Mouse (Mus musculus): ENCODE measurements around the gene Gabarap. TPM values are rescaled to one million over a fixed set of nuclear protein-coding genes. Genes with fewer than 3 reads are reported as not detected.
"Not testable (repeated sequence)": the region's sequence is repeated elsewhere in the genome, so short reads cannot be mapped to it uniquely, and the experiment has no call there.

Gene Gabarap
- total RNA-seq, 4 experiments from 2014 or later: 287 to 342 (median 325) TPM

DNA sequence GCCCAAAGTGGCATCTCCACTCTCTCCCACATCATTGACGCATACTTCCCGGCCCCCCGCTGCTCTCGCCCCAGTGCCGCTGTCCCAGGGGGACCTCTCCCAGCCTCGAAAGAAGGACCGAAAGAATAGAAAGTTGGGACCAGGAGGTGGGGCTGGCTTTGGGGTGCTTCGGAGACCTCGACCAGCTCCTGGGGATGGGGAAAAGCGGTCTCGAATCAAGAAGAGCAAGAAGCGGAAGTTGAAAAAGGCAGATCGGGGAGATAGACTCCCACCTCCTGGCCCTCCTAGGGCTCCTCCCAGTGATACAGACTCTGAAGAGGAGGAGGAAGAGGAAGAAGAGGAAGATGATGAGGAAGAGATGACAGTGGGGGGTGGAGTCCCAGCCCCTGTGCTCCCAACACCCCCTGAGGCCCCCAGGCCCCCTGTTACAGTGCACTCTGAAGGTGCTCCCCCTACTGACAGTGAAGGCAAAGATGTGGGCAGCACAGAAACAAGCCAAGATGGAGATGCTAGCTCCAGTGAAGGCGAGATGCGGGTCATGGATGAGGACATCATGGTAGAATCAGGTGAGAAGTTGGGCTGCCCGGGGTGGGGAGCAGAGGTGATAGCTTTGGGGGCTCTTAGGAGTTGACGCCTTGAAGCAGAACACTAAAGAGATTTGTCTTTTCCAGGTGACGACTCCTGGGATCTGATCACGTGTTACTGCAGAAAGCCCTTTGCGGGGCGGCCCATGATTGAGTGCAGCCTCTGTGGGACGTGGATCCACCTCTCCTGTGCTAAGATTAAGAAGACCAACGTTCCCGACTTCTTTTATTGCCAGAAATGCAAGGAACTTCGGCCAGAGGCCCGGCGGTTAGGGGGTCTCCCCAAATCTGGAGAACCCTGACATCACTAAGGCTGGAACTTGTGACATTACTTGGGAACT, 7.9 kb downstream of the Gabarap start:
- DNase-seq (ENCODE audit: low spot score): no peak

DNA sequence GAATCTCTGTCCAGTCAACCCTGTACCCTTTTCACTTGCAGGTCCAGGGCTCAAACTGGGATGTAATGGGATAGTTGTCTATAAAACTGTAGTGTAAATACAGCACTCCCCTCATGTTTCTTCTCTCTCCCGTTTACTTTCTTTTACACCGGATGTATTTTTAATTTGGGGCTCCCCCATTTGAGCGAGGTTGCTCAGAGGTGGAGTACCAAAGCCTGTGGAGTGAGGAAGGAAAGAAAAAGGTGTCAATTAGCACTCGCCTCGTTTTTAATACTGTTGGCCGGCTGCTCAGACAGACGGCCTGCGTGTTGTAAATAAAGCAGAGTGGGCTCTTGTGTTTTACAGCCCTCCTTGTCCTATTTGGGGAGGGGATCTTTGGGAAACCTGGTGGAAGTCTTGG, 8.7 kb downstream of the Gabarap start:
- DNase-seq (ENCODE audit: low spot score): no peak

DNA sequence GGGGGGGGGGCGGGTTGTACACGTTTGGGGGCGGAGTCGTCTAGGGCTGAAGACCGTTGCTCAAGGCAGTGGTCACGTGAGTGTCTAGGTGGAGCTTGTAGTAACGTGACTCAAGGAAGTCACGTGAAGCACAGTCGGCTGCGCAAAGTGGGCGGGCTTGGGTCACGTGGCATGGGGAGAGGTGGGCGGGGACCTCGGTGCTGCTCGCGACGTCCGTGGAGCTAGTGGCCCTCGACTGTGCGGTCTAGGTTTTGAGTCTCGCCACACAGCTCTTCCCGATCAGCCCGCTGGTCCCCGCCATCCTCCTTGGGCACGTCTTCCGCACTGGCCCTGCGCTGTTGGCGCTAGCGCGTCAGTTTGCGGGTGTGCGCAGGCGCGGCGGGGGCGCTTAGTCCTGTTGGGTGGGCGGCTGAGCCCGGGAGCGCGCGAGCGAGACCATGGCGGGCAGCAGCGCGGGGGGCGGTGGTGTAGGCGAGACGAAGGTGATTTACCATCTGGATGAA, 9.5 kb downstream of the Gabarap start, which contains the start of gene Dvl2:
Gene Dvl2, plus strand, starts transcription at position 200 of the 503 bp plus-strand sequence.
- DNase-seq (ENCODE audit: low spot score): peak; percentile 91

DNA sequence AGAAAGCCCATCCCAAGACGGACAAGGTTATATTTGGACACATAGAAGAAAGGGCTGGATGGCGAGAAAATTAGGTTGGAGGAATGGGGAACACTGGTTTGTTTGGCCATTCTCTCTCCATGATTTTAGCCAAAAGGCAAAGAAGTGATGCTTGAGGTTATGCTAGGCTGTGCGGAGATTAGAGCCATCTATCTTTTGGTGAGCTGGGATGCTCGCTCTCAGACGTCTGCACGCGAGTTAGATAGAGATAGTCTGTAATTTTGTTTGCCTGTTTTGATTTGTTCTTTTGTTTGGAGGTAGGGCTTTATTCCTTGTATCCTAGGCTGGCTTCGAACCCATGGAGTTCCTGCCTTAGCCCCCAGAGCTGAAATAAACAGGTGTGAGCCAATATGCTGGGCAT, 10.2 kb downstream of the Gabarap start:
- DNase-seq (ENCODE audit: low spot score): no peak

DNA sequence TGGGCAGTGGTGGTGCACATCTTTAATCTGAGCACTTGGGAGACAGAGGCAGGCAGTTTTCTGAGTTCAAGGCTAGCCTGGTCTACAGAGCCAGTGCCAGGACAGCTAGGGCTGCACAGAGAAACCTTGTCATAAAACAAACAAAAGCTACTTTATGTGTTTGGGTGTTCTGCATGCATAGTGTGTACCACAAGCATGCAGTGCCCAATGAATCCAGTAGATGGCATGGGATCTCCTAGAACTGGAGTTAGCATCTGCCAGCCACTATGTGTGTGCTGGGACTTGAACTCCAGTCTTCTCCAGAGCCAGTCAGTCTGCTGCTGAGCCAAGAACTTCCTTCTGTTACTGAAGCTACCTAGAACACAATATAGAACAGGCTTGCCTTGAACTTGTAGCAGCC, 10.9 kb downstream of the Gabarap start:
- no peak for DNase-seq (ENCODE audit: low spot score)

DNA sequence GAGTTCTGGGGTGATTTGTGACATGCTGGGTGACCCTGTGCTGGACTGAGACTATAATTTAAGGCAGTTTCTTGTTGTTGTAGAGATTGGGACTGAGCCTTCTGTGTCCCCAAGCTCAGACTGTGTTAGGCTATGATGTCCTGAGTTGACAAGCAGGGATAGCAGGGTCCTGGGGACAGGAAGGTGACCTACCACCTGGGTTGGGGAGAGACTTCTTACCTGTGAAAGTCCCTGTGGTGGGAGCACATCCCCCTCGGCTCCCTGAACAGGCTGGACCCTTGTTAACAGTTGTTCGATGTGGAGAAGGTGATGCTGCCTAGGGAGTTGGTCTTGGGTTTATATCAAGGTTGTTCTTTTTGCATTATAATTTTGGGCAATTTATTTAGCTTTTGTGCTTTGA, 11.5 kb downstream of the Gabarap start:
- DNase-seq (ENCODE audit: low spot score): no peak

DNA sequence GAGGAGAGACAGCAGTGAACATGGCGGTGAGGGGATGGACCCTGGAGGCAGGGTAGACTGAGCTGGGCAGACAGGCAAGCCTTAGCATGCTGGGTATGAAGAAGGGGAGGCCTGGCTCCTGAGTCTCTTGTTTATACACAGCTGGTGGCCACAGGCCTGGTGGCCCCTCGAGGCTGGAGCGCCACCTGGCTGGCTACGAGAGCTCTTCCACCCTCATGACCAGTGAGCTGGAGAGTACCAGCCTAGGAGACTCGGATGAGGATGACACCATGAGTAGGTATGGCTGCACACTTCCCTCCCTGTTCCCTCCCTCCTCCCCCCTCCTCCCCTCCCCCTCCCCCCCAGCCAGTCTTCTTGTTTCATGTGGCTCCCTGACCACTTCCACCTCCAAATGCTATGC, 14.6 kb downstream of the Gabarap start:
- DNase-seq (ENCODE audit: low spot score): no peak

DNA sequence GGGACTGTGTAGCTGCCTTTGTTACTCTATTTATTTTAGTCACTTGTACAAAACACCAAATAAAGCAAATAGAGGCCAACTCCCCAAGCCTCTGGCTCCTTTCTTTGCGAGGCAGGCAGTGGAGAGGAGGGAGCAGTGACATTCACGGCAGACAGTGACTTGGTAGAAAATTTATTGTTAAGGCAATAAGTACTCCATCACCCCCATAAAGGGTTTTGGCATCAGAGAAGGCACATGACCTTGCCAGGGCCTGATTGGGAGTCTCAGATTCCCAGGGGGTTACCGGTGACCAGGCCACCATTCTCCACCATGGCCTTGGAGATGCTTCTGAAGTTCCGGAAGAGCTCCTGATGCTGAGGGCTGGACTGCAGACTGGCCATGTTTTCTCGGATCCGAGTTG, 19.1 kb downstream of the Gabarap start:
- no peak for DNase-seq (ENCODE audit: low spot score)

DNA sequence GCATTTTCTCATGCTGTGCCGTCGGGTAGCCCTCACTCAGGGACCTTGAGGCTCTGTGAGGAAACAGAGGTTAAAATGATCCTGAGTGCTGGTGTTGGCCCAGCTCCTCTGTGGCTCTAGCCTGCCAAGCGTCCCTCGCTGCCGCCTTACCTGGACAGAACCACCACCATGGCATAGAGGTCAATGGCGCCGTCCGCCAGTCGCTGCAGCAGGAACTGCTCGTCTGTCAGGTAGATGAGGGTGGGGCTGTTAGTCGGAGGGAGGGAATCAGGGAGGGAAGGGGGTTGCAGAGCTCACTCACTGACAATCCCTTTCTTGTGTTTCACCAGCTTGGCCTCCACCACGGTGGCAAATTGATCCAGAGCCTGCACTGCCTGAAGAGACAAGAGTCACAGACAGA, 19.6 kb downstream of the Gabarap start:
- DNase-seq (ENCODE audit: low spot score): no peak

DNA sequence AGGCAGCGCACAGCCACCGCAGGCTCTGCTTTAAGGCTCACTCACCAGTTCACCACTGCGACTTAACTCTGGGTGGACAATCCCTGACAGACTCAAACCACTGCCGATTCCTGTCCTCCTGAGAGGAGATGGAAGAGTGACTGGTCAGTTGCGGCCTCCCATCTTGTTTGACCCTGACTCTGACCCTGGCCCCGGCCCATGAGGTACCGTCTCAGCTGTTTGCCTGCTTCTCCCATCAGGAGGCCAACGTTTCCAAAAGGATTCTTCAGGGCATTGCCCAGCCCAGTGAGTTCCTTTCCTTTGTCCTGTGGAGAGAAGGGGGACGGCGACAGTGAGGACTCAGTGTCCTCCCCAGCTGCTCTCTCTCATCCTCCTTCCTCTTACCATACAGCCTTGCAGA, 20.0 kb downstream of the Gabarap start:
- DNase-seq (ENCODE audit: low spot score): no peak

DNA sequence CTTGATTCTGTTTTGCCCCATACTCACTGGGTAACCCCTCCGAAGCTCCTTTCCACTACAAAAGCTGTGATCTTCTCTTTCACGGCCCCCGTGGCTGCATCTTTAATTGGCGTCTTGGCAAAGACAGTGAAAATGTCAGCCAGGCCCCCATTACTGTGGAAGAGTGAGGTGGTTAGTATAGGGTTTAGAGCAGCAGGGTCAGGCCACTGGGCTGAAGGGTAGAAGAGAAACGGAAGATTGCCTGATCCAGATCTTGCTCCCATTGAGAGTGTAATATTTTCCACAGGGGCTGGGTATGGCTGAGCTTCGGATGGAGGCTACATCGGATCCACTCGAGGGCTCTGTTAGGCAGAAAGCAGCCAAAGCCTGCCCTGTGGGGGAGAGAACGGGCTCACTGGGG, 22.0 kb downstream of the Gabarap start:
- DNase-seq (ENCODE audit: low spot score): no peak

DNA sequence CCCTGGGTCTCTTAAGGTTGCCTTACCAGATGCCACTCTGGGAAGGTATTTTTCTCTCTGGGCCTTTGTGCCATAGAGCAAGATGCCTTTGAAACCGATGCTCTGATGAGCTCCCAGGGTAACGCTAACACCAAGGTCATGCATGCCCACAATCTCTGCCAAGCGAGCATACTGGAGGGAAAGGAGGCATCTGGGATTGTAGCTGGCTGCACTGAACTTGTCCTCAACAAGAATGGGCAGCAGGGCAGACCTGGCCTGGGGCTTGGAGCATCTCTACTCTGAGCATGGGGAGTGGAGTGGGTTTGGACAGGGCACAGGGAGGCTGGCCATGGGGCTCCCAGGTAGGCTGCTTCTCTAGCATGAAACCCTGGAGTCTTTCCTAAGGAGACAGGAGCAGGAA, 22.5 kb downstream of the Gabarap start:
- no peak for DNase-seq (ENCODE audit: low spot score)

DNA sequence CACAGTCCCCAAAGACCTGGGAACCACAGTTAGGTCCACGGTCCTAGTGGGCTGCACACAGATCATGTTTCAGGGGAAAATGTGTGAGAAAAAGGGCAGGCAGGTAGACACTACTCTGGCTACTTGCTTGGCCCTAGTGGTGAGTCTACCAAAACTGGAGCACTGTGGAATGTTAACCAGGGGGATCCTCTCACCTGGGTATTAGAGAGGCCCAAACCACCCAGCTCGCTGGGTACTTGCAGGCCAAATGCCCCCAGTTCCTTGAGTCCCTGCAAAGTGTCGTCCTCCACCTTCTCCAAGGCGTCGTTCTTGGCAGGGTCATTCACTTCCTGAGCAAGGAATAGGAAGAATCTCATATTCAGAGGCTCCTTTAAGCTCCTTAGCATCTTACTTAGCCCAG, 23.1 kb downstream of the Gabarap start:
- DNase-seq (ENCODE audit: low spot score): no peak

DNA sequence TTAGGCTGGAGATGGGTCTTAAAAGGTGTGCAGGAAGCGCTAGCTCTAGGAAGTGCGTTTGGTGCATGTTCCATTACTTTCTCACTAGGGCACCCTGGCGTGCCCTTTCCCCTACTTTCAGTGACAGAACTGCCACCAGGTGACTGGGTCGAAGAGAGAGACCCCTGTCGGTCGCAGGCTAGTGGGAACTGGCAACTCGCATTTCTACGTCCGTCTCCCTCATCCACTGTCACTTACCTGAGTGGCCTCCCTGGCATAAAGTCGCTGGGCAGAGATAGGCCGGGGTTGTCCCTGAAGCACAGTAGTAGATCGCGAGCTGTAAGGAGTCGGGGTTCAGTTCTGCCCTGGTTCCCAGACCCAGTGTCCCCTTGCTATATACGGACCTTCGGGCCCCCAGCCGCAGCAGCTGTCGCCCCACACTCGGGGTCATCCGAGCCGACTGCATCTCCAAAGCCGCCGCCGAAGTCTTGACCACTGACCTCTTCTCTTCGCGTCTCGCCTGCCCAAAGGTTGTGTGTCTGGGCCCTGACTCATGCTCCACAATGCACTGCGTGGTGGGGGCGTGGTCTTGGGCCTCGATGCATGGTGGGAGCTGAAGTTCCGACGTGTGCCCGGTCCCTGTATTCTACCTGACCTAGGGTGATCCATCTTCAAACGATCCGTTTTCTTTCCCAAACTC, 24.1 kb downstream of the Gabarap start, which contains the start of gene Acadvl:
Gene Acadvl, minus strand, starts transcription at position 532 of the 679 bp plus-strand sequence.
- peak; percentile 89 for DNase-seq (ENCODE audit: low spot score)

DNA sequence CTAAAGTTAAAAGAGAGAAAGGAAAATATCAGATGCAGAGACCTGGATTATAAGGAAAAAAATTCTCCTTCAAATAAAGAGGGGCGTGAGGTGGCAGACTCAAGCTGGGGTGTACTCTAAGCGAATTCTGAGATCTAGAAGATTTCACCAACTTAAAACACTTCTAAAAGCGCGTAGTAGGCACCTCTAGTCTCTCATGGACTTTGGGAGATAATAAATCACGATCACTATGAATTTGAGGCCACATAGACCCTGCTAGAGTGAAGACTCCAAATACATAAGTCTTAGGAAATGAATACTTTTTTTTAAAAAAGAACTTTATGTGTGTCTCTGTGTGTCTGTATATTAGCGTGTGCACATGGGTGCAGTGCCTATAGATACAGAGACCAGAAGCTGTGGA, 24.7 kb downstream of the Gabarap start:
- DNase-seq (ENCODE audit: low spot score): no peak

DNA sequence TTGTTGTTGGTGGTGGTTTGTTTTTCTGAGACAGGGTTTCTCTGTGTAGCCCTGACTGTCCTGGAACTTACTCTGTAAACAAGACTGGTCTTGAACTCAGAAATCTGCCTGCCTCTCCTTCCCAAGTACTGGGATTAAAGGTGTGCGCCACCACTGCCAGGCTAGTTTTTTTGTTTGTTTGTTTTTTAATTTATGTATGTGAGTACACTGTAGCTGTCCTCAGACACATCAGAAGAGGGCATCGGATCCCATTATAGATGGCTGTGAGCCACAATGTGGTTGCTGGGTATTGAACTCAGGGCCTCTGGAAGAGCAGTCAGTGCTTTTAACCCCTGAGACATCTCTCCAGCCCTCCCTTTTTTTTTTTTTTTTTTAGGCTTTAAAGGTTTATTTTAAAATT, 25.2 kb downstream of the Gabarap start:
- not testable (repeated sequence) for DNase-seq (ENCODE audit: low spot score)

DNA sequence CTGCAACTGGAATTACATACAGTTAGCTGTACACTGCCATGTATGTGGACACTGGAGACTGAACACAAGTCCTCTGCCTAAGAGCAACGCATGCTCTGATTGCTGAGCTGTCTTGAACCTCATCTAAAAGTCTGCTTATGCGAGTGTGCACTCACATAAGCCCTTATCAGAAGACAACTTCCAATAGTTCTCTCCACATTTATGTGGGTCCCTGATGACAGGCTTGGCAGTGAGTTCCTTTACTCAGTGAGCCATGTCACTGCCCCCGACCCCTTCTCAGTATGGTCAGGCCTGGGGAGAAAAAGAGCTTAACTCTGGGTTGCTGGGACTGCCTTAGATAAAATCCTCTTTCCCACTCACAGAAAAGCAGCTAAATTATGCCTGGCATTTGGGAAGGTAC, 25.7 kb downstream of the Gabarap start, which contains the start of gene Dlg4:
Gene Dlg4, plus strand, starts transcription at position 274 of the 400 bp plus-strand sequence.
- no peak for DNase-seq (ENCODE audit: low spot score)

DNA sequence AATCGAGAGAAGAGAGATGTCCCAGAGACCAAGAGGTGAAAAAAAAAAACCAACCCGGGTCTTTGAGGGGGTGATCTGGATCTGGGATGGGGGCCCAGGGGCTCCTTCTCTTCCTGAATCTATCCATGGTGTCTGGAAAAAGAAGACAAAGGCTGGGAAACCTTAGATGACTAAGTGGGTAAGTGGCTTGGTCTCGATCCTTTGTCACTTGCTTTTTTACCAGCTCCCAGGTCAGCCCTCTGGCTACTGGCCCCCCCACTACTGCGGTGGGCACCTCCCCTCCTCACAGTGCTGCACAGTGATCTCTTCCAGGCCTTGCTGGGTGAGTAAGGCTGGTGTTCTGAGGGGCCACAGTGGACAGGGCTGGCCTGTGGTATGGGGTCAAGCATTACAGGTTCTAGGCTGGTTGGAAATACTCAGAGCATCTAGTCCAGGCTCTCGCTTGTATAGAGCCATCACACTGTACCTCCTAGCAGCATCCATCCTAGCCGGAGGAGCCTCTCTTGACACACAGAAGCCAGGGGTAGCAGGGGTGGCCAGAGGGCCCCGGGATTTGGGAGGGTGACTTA, 26.3 kb downstream of the Gabarap start:
- DNase-seq (ENCODE audit: low spot score): no peak

DNA sequence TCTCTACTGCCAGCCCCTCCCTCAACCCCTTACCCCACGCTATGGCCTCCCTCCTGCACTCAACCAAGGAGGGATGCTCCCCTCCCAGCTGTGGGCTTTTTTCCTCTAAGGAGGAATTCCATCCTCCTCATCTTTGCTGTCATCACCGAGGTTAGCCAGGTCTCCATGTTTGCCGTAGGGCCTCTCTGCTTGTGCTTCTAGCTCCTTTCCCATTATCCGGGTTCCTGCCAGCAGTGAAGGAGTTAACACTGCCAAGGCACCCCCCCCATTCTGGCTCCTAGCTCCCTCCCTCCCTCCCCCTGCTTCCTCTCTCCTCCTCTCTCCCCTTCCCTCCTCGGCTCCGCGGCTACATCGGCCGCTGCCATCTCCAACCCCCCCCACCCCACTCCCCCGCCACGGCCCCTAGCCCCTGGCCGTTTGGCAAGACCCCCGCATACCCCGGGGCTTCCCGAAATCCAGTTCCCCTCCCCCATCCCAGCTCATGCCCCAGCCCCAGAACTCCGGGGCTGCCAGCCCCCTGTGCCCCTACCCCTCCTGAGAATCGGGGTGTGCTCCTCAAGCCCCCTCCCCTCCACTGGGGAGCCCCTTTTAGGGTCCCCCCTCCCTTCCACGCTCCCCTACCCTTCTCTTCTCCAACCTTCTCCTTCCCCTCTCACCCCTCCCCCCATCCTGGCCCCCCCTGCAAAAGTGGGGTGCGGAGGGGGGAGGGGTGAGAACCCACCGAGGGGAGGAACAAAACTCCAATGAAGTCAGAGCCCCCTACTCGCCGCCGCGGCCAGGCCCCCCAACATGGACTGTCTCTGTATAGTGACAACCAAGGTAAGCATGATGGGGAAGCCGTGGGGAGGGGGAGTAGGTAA, 27.4 kb downstream of the Gabarap start:
- no peak for DNase-seq (ENCODE audit: low spot score)

DNA sequence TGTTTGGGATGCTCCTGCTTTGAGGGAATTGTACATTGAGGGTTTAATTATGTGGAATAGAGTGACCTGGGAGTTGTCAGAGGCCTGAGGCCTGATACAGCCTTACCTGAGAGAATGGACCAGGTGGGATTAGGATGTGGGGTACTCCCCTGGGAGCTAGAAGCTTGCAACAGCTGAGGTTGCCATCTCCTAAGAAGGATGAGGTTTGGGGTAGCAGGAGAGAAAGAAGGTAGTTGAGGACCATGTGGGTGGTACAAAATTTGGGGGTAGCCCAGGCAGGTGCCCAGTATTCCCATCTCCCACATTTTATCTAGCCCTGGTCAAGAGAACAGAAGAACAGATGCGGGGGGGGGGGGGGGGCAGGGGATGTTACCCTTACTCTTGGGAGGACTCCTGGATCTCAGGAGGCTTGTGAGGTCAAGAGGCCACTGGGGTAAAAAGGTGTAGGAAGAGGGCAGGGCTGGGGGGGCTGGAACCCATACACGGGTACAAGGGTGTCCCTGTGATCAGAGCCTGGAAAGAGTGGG, 28.6 kb downstream of the Gabarap start:
- no peak for DNase-seq (ENCODE audit: low spot score)

DNA sequence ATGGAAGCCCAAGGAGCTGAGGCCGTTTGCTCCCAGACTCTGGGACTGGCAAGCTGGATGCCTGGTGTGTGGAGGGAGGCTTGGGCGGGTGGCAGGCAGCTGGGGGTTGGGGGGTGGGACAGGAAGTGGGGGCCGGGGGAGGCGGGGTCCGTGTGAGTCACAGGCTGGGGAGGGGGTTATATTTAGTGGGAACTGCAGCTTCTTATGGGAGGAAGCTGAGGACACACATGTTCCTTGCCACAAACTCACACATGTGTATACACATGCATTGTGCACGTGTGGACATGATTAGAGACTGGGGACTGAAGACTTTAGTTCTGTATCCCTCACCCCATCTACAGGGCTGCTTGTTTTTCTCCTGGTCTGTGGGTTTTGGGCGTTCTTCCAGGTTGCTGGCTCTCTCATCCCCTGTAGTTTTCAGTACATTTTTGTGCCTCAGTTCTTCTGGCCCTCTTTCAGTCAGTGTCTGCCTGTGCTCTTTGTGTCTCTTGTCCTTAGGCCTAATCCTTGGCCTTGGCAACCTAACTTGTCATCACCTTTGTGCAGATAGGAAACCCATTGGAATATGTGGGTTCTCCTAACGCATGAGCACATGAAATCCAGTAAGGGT, 29.2 kb downstream of the Gabarap start:
- no peak for DNase-seq (ENCODE audit: low spot score)
